Mouse (Mus musculus): ENCODE data around the gene Ppp1r37. TPM values are rescaled to one million over a fixed set of nuclear protein-coding genes. Genes with fewer than 3 reads are reported as not detected.
A peak's percentile ranks its signal among the peaks of the same experiment; 100 is the strongest.

Ppp1r37 gene
- total and polyA plus RNA-seq, 2 experiments from 2014 or later: 28.1 to 127 TPM

DNA sequence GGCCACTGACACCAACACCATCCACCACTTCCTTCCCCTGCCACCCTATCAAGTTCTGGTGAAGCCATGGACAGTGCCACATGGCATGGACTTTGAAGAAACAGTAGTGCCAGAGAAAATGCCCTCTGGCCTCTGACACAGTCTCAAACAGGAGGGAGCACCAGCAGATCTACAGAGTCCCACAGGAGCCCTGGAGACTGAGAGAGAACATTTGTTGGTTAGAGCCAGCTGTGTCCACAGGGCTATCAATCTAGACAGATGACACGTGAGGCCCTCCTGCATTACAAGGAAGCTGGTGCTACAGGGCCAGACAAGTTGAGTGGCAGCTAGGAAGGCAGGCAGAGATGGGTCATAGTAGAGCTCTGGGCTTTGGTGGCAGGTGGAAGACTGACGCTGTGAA lies 10.4 kb downstream of the Ppp1r37 start:
- 77% methylated on average over 2 of the region's 2 CpGs for WGBS
- no peak for TF ChIP-seq CTCF (IDR thresholded peaks at IDR 0.05)
- no peak overlapping the region for H3K27ac ChIP-seq (ENCODE audit: low read depth, low read length)
- ATAC-seq (ENCODE audit: low FRiP score) (no peak), DNase-seq (ENCODE audit: low spot score) (no peak)
- H3K9me3 ChIP-seq (ENCODE audit: low read length): no peaks in the 10 kb centered on the region
- peaks cover 10% of the 10 kb centered on the region for H3K36me3 ChIP-seq (ENCODE audit: insufficient read depth, low read length)
- H3K9ac ChIP-seq (replicated peaks; ENCODE audit: low read length, poor library complexity, severe bottlenecking): no peak overlapping the region
- H3K4me2 ChIP-seq (ENCODE audit: low read depth, low read length, poor library complexity, severe bottlenecking): no peak overlapping the region
- H3K4me1 ChIP-seq (ENCODE audit: insufficient read depth, low read length): no peaks in the 10 kb centered on the region
- H3K4me3 ChIP-seq (ENCODE audit: low read depth, low read length): no peak overlapping the region
- no peaks in the 10 kb centered on the region for H3K27me3 ChIP-seq (ENCODE audit: insufficient read depth, low read length)

DNA sequence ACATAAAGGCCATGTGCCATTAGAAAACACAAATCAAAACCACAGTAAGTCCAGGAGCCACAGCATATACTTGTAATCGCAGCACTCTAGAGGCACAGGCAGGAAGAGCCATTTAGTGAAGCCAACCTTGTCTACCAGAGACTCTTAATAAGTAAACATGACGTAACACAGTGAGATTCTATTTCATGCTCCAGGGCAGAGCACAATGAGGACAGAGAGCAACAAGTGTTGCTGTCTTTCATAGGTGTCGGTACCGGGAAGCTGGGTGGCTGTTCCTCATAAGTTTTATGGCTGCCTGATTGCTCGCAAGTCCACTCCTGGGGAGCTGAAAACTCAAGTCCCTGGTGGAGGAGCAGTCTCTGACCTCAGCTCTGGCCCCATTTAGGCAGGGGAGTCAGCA lies 11.2 kb downstream of the Ppp1r37 start:
- DNase-seq (ENCODE audit: low spot score) (no peak), ATAC-seq (ENCODE audit: low FRiP score) (no peak)
- Histone ChIP-seq H3K4me1 (ENCODE audit: insufficient read depth, low read length) (no peaks in the 10 kb centered on the region), H3K27me3 (ENCODE audit: insufficient read depth, low read length) (no peaks in the 10 kb centered on the region), H3K27ac (ENCODE audit: low read depth, low read length) (no peak overlapping the region), H3K9me3 (ENCODE audit: low read length) (no peaks in the 10 kb centered on the region), H3K4me3 (ENCODE audit: low read depth, low read length) (no peak overlapping the region), H3K36me3 (ENCODE audit: insufficient read depth, low read length) (peaks cover 10% of the 10 kb centered on the region), H3K4me2 (ENCODE audit: low read depth, low read length, poor library complexity, severe bottlenecking) (no peak overlapping the region), H3K9ac (replicated peaks; ENCODE audit: low read length, poor library complexity, severe bottlenecking) (no peak overlapping the region)
- TF ChIP-seq CTCF (IDR thresholded peaks at IDR 0.05): no peak
- 92% methylated on average over 5 of the region's 5 CpGs for WGBS

DNA sequence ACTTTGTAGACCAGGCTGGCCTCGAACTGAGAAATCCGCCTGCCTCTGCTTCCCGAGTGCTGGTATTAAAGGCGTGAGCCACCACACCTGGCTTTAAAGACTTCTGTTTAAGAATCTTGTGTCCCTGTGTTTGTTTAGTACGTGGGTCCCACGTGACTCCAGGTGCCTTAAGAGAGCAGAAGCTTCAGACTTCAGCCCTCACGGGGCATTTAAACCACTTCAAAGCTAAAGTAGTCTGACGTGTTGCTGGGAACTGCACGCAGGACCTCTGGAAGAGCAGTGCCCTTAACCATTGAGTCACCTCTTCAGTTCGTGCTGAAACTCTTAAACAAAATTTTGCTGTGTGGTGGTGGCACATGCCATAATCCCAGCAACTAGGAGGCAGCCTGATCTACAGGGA lies 13.5 kb downstream of the Ppp1r37 start:
- DNase-seq (ENCODE audit: low spot score) (no peak), ATAC-seq (ENCODE audit: low FRiP score) (no peak)
- H3K27ac ChIP-seq (ENCODE audit: low read depth, low read length): no peak overlapping the region
- peaks cover 10% of the 10 kb centered on the region for H3K36me3 ChIP-seq (ENCODE audit: insufficient read depth, low read length)
- H3K4me3 ChIP-seq (ENCODE audit: low read depth, low read length): no peak overlapping the region
- no peak overlapping the region for H3K9ac ChIP-seq (replicated peaks; ENCODE audit: low read length, poor library complexity, severe bottlenecking)
- no peaks in the 10 kb centered on the region for H3K27me3 ChIP-seq (ENCODE audit: insufficient read depth, low read length)
- no peak for TF ChIP-seq CTCF (IDR thresholded peaks at IDR 0.05)
- no peaks in the 10 kb centered on the region for H3K9me3 ChIP-seq (ENCODE audit: low read length)
- H3K4me1 ChIP-seq (ENCODE audit: insufficient read depth, low read length): no peaks in the 10 kb centered on the region
- WGBS: 91% methylated on average over 10 of the region's 10 CpGs
- H3K4me2 ChIP-seq (ENCODE audit: low read depth, low read length, poor library complexity, severe bottlenecking): no peak overlapping the region

DNA sequence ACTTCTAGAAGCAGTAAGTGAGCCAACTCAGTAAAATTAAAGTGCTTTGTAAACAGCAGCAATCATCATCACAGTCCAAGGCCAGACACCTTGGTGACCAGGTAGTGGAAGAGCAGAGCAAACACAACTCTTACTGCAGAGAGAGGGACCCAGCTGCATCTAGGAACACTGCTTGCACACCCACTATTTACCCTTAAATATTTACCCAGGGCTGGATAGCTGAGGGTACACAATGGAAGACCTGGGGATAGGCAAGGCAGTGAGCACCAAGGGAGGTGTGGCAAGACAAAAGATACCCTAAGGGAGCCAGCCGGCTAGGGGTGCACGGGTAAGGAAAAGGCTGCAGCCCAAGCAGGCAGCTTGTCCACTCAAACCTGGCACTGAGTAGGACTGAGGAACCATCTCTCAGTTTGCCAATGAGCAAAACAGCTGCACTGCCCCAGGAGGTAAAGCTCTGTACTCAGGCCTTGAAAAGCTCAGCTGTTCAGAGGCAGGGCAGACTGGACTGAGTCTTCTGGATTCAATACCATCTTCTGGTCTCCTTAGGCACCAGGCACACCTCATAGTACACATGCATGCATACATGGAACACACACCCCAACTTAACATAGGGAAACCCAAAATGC lies 15.4 kb downstream of the Ppp1r37 start:
- Histone ChIP-seq H3K4me2 (ENCODE audit: low read depth, low read length, poor library complexity, severe bottlenecking) (no peak overlapping the region), H3K27me3 (ENCODE audit: insufficient read depth, low read length) (no peaks in the 10 kb centered on the region), H3K4me3 (ENCODE audit: low read depth, low read length) (no peak overlapping the region), H3K27ac (ENCODE audit: low read depth, low read length) (no peak overlapping the region), H3K9ac (replicated peaks; ENCODE audit: low read length, poor library complexity, severe bottlenecking) (no peak overlapping the region), H3K9me3 (ENCODE audit: low read length) (no peaks in the 10 kb centered on the region), H3K36me3 (ENCODE audit: insufficient read depth, low read length) (peaks cover 2% of the 10 kb centered on the region; the same call in 1 of the 2 replicates), H3K4me1 (ENCODE audit: insufficient read depth, low read length) (no peaks in the 10 kb centered on the region)
- ATAC-seq (ENCODE audit: low FRiP score) (no peak), DNase-seq (ENCODE audit: low spot score) (no peak)
- 56% methylated on average over 2 of the region's 2 CpGs for whole genome bisulfite sequencing
- no peak for TF ChIP-seq CTCF (IDR thresholded peaks at IDR 0.05)

DNA sequence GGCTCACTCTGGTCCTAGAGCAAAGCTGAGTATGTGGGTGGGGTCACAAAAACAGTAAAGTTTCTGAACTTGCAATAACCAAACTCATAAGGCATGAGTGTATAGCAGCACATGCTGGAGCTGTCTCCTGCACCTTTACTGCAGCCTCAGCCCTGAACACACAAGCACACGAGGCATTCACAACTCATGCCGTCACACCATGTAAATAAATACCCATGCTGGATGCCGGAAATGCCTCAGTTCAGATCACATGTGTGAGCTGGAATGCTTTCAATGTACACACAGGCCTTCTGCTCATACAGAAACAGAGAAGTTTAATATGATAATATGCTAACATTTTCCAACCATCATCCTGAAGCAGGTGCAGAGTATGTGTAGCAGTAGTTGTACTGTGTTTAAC lies 16.9 kb downstream of the Ppp1r37 start:
- no peak overlapping the region for H3K4me3 ChIP-seq (ENCODE audit: low read depth, low read length)
- no peak for ATAC-seq (ENCODE audit: low FRiP score)
- 73% methylated on average over 3 of the region's 3 CpGs for WGBS
- no peaks in the 10 kb centered on the region for H3K9me3 ChIP-seq (ENCODE audit: low read length)
- no peak overlapping the region for H3K27ac ChIP-seq (ENCODE audit: low read depth, low read length)
- no peaks in the 10 kb centered on the region for H3K4me1 ChIP-seq (ENCODE audit: insufficient read depth, low read length)
- no peak overlapping the region for H3K9ac ChIP-seq (replicated peaks; ENCODE audit: low read length, poor library complexity, severe bottlenecking)
- H3K27me3 ChIP-seq (ENCODE audit: insufficient read depth, low read length): no peaks in the 10 kb centered on the region
- DNase-seq (ENCODE audit: low spot score): no peak
- no peak overlapping the region for H3K4me2 ChIP-seq (ENCODE audit: low read depth, low read length, poor library complexity, severe bottlenecking)
- H3K36me3 ChIP-seq (ENCODE audit: insufficient read depth, low read length): no peaks in the 10 kb centered on the region; the same call in 1 of the 2 replicates
- no peak for TF ChIP-seq CTCF (IDR thresholded peaks at IDR 0.05)

DNA sequence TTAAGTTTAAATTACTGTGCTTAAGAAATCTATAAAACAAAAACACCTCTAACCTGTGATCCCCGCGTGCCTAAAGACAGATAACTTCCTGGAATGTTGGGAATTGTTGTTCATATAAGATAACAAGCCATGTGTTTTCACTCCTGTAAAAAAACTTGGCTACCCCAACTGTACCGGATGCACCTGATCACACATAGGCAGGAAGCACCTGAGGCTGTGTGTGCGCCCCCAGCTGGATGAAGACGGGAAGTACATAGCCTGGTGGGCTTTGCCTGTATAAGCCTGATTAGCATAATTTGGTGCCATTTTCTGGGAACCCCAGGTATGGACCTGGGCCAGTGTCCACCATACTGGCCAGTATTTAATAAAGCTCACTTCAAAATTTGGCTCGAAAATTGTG lies 19.3 kb downstream of the Ppp1r37 start:
- Histone ChIP-seq H3K4me1 (ENCODE audit: insufficient read depth, low read length) (no peaks in the 10 kb centered on the region), H3K9ac (replicated peaks; ENCODE audit: low read length, poor library complexity, severe bottlenecking) (no peak overlapping the region), H3K4me2 (ENCODE audit: low read depth, low read length, poor library complexity, severe bottlenecking) (no peak overlapping the region), H3K27ac (ENCODE audit: low read depth, low read length) (no peak overlapping the region), H3K36me3 (ENCODE audit: insufficient read depth, low read length) (no peaks in the 10 kb centered on the region; the same call in 1 of the 2 replicates), H3K27me3 (ENCODE audit: insufficient read depth, low read length) (no peaks in the 10 kb centered on the region), H3K4me3 (ENCODE audit: low read depth, low read length) (no peak overlapping the region), H3K9me3 (ENCODE audit: low read length) (no peaks in the 10 kb centered on the region)
- TF ChIP-seq CTCF (IDR thresholded peaks at IDR 0.05): peak; percentile 54
- ATAC-seq (ENCODE audit: low FRiP score): no peak
- peak; percentile 8 for DNase-seq (ENCODE audit: low spot score)
- WGBS: 59% methylated on average over 6 of the region's 6 CpGs
